Mouse (Mus musculus) B cell, adult 2 months (primary cell): ENCODE measurements around the gene Wnt9a.
"Not testable (repeated sequence)": the region's sequence is repeated elsewhere in the genome, so short reads cannot be mapped to it uniquely, and the experiment has no call there.

Experiments
- DNase-seq, 2 experiments: peaks; one replicate each; pipeline ENCODE4 v3.0.0; 2022

Wnt9a gene

DNA sequence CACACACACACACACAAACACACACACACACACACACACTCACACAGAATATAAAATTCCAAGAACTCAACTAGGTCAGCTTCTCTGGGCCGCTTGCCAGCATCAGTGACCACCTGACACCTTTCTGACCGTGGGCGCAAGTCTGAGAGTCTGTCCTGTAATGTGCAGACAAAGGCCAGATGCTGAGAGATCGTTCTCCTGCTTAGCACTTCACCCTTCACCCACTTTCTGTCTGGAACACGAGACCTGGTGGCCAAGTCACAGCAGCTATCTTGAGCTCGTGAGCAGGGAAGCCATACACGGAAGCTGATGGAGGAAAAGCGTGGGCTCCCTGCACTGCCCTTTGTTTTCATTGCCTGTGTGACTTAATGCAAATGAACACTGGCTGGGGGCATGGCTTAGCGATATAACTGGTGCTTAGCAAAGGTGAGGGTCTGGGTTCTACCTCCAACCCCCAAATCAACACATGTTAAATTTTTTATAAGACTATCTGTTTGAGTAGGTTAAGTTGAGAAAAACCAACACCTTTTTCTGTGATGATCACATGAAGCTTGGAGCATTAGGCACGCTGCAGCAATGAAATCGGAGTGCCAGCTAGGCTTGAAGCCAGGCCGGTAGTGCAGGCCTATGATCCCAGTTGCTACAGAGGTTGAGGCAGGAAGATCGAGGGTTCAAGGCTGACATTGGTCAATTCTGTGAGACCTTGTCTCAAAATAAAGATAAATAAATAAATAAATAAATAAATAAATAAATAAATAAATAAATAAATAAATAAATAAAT, 31.4 kb downstream of the Wnt9a start:
- DNase-seq = no peak

- no peak for DNase-seq
These were observed 32.0 kb downstream of the Wnt9a start for GRCm38 (mm10) chr11:59338736-59339120.

DNA sequence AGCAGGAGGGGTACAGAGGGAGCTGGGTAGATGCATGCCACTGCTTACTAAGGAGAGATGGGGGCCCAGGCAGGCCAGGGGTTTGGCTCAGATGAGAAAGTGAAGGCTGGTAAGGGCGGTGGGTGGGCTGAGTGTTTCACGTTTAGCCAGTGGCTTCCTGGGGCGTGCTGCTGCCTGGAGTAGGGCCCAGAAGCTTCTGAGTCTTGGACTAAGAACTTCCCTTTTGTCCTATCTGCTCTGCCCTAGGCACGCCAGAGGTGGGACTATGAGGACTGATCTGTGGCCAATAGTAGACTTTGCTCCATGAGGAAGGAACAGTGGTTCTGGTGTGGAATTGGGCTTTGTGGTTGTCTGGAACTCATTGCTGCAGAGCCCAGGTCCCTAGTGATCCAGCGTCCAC, 36.2 kb downstream of the Wnt9a start:
- DNase-seq = no peak

DNA sequence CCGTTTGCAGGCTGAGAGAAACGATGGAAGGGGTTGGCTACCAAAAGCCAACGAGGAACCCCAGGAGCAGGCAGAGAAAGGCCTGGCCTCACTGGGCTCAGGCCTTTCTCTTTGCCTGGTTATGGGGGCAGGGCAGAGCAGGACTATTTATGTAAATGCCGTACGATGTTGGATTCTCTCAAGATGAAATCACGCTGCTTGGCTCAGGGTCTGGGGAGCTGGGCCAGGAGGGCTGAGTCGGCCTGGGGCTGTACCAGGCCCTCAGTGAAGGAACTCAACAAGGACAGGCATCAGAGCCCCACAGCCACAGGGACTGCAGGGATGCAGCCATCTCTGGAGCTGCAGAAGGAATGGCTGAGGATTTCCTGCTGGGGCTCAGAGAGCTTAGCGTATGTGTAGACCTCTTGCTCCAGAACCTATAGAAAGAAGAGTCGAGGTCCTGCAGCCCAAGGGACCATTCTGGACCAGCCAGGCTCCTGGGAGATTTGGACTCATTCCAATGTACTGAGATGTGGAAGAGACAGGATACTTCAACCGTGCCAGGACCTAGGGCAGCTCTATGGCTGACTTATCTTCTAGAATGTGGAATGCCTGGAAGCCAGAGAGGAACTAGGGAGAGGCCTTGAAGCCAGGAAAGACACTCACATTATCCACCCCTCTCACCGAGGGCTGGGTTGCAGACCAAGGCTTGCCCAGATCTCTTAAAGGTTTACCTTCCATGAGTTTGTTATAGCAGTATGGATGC, 39.6 kb downstream of the Wnt9a start:
- DNase-seq = no peak

GRCm38 (mm10) chr11:59350326-59350725, 43.6 kb downstream of the Wnt9a start:
- no peak for DNase-seq

DNA sequence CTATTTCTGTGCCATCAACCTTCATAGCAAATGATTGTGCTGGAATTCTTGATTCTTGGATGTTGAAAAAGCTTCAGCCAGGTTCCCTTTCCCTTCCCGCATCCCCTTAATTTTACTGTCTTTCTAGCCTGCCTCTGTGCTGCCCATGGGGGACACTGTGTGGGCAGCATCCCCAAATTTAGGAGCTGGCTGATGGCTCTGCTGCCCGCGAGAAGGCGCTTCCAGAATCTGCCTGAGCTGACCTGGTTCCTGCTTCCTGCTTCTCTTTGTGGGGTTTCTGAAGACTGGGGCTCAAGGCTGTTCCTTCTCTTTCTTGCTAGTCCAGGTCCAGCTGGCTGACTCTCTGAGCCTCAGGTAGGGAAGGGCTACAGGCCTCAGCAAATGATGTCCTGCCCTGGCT, 48.1 kb downstream of the Wnt9a start:
- DNase-seq = no peak

DNA sequence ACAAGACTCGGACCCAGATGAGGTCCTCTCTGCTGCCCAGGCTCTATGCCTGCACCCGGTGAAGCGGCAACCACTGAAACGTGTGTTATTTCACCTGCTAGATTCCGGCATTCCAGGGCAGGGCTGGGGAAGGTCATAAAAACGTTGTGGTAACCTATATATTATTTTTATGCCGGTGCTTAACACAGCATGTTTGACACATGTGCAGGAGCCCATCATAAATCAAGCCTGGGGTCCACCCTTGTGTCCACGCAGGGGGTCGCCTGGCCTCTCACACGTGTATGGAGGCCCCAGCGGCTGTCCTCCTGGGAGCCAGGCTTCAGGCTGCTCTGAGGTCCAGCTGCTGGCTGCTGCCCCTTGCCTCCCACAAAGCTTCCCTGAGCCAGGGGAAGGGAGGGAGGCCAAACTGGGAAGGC, 50.2 kb downstream of the Wnt9a start:
- no peak for DNase-seq

- no peak for DNase-seq
These were observed 54.6 kb downstream of the Wnt9a start for GRCm38 (mm10) chr11:59361291-59361690.

- no peak for DNase-seq
These were observed 57.3 kb downstream of the Wnt9a start for GRCm38 (mm10) chr11:59364007-59364406.

DNA sequence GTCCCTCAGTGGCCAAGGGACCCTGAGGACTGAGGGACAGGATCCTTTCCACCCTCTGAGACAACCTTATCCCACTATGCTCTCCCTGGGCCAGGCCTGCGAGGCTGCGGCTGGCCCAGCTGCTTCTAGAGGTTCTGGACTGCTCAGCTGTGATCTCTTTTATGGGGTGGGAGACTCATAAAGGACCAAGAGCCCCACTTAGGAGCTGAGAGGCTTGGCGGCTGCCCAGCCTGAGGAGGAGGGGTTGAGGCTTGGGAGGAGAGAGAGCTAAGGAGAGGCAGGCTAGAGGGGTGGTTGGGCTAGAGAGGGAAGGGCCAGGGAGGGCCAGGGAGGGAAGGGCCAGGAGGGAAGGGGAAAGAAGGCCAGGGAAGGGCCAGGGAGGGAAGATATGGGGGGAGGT, 57.7 kb downstream of the Wnt9a start:
- no peak for DNase-seq

DNA sequence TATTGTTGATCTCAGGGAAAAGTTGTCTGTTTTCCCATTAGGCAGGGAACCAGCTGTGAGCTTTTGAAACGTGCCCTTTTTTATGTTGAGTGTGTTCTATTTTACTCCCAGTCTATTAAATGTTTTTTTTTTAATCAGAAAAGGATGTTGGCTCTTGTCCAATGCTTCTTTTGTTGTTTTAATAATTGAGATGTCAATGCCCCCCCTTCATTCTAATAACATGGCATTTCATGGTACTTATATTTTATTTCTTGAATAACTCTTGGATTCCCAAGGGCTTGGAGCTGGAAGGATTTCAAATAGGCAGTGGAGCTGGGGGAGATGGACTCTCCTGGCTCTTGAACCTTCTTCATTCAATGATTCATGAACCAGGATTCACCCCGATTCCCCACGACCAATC, 59.3 kb downstream of the Wnt9a start:
- DNase-seq = no peak

DNA sequence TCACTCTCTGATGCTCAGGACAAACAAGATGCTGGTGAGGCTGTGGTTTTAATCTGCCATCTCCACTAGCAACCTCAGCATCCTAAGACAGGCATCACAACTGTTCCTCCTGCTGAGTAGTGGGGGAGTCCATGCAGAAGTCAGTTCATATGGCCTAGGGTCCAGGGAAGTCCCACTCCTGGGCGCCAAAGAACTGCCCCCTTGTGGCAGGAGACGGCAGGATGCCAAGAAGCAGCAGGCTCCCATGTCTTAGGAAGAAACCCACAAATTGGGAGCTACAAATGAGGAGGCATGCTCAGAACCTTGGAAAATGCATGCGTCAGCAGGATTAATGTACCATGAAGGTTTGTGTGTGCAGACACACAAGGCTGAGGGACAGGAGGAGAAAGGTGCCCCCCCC, 59.9 kb downstream of the Wnt9a start:
- DNase-seq = peak in 1 of 2 experiments; percentile 8

- DNase-seq = not testable (repeated sequence)
These were observed 61.2 kb downstream of the Wnt9a start for GRCm38 (mm10) chr11:59367955-59368354.

GRCm38 (mm10) chr11:59369848-59370247, 63.1 kb downstream of the Wnt9a start:
- no peak for DNase-seq

- DNase-seq = no peak
These were observed 68.7 kb downstream of the Wnt9a start, which contains the start of gene Prss38 for GRCm38 (mm10) chr11:59375475-59375874. TSS of gene Prss38 (minus strand) at chr11:59375657.

GRCm38 (mm10) chr11:59377999-59378398, 71.3 kb downstream of the Wnt9a start:
- DNase-seq = no peak

DNA sequence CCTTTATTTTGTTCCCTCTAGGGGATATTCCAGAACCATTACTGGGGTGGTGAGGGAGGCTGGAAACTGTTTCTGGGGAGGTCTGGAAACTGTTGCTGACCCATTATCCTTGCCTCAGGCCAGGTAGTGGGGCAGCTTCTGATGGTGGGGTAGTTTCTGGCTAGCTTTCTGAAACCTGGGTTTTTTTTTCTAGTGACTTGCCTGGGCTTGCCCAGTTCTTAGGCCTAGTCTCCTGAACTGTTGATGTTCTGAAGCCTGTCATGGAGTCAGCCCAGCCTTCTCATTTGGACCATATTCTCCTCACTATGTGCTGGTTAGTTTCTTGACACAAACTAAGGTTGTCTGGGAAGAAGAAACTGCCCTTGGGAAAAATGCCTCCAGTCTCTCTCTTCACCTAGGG, 72.8 kb downstream of the Wnt9a start:
- DNase-seq = no peak
